Mouse (Mus musculus) NIH3T3 (cell line): ENCODE data around the gene Iscu.
"Not testable (repeated sequence)": the region's sequence is repeated elsewhere in the genome, so short reads cannot be mapped to it uniquely, and the experiment has no call there.

ENCODE experiments used
- DNase-seq: peaks from one replicate; pipeline ENCODE4 v3.0.0-alpha.2; 2012; ENCODE audit warnings: low read depth

Iscu gene

GRCm38 (mm10) chr5:113788645-113789044 lies 16.1 kb downstream of the Iscu start:
- DNase-seq, result no peak

GRCm38 (mm10) chr5:113789075-113789788 lies 16.7 kb downstream of the Iscu start:
- DNase-seq, result peak; percentile 40

- no peak for DNase-seq
Observed at GRCm38 (mm10) chr5:113790453-113791196, 18.1 kb downstream of the Iscu start.

GRCm38 (mm10) chr5:113791197-113792095 lies 18.9 kb downstream of the Iscu start:
- no peak for DNase-seq

- DNase-seq, result peak; percentile 91
Observed at GRCm38 (mm10) chr5:113796401-113797148, 24.0 kb downstream of the Iscu start.

GRCm38 (mm10) chr5:113797149-113797882 lies 24.8 kb downstream of the Iscu start:
- DNase-seq, result peak; percentile 28

GRCm38 (mm10) chr5:113798525-113798924 lies 26.0 kb downstream of the Iscu start:
- no peak for DNase-seq

GRCm38 (mm10) chr5:113799691-113800090 lies 27.1 kb downstream of the Iscu start:
- DNase-seq, result peak; percentile 60

- DNase-seq, result peak; percentile 92
Observed at GRCm38 (mm10) chr5:113800280-113800679, 27.7 kb downstream of the Iscu start, which contains the start of gene Tmem119. Gene Tmem119, minus strand, starts transcription at chr5:113800516.

- DNase-seq, result peak; percentile 46
Observed at GRCm38 (mm10) chr5:113804395-113804966, 31.9 kb downstream of the Iscu start.

GRCm38 (mm10) chr5:113805301-113805700 lies 32.8 kb downstream of the Iscu start:
- no peak for DNase-seq

- no peak for DNase-seq
Observed at GRCm38 (mm10) chr5:113806414-113806813, 33.9 kb downstream of the Iscu start.

GRCm38 (mm10) chr5:113807712-113808111 lies 35.2 kb downstream of the Iscu start:
- DNase-seq, result no peak

GRCm38 (mm10) chr5:113808177-113808576 lies 35.6 kb downstream of the Iscu start:
- peak; percentile 81 for DNase-seq

- DNase-seq, result no peak
Observed at GRCm38 (mm10) chr5:113810111-113810510, 37.6 kb downstream of the Iscu start.

GRCm38 (mm10) chr5:113811824-113812420 lies 39.4 kb downstream of the Iscu start:
- DNase-seq, result not testable (repeated sequence)

GRCm38 (mm10) chr5:113812638-113813037 lies 40.1 kb downstream of the Iscu start:
- no peak for DNase-seq

- DNase-seq, result peak; percentile 52
Observed at GRCm38 (mm10) chr5:113813608-113814007, 41.1 kb downstream of the Iscu start.

- DNase-seq, result no peak
Observed at GRCm38 (mm10) chr5:113814111-113815040, 41.8 kb downstream of the Iscu start.
